In the genomic region with DNA sequence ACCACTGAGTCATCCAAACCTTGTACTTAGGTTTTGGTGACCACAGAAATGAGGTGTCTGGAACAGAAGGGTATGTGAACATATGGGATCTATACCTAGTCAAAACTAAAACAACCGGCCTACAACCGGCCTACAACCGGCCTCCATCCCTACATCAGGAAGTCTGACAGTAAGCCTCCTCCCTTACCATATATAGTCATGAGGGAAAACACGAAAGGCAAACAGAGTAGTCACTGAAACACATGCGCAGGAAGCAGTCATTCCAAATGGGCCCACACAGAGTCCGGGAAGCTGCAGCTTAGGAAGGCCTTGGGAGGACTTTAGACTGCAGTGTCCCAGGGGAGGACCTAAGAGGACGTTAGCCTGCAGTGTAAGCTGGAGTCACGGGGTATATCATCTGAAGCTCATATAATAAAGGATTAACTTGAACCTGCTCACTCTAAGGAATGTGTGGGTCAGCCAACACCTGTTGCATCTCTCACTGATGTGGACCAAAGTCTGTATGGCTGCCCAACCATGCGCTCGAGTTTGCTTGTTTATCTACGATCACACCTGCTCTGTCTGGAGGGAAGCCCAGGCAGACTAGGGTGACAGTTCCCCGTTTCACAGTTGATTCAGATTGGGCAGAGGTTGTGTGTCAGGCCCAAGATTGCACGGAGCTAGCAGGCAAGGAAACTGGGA, we compare ENCODE assay signal across 19 mouse cellular contexts.
DNase-seq lines count a peak whose midpoint lies in the region; ATAC-seq and TF ChIP-seq lines count a peak whose summit lies in the region.
"Had no signal": no experiment of that assay in that cellular context is flagged by ENCODE, and none has a peak within 500 bp of the region (broad histone marks: within the 10 kb centered on the region; RNA-seq: fewer than 3 reads in every experiment).

No protein-coding gene starts in this region.

- 37% methylated on average over 13 of the region's 13 CpGs for WGBS in liver, adult 2 months
- WGBS in liver, embryonic 11.5 days, result 71% methylated on average over 13 of the region's 13 CpGs
- 57% methylated on average over 13 of the region's 13 CpGs for WGBS in intestine, embryonic 16.5 days
- 77% methylated on average over 13 of the region's 13 CpGs for WGBS in limb, embryonic 14.5 days
- whole genome bisulfite sequencing in stomach, embryonic 16.5 days, result 54% methylated on average over 13 of the region's 13 CpGs
- 90% methylated on average over 13 of the region's 13 CpGs for WGBS in midbrain, embryonic 10.5 days

- DNase-seq in liver, adult 2 months (ENCODE audit: extremely low read depth, low read depth, low spot score), result peak; percentile 87
- no peak for DNase-seq in liver, embryonic 11.5 days (ENCODE audit: low spot score)
- peak; percentile 61 for DNase-seq in limb, embryonic 14.5 days (ENCODE audit: low spot score)
- DNase-seq in midbrain, embryonic 10.5 days (ENCODE audit: low spot score), result no peak
- no peak for DNase-seq in heart, postnatal 36 days
- no peak for DNase-seq in left cerebral cortex, postnatal 14 days (ENCODE audit: low spot score in 2 of 2)
- DNase-seq: adrenal gland, adult 8-10 months; B cell, adult 2 months; embryo, embryonic 11 days; heart, adult 18-20 months; layer of hippocampus, postnatal 36 days; lung, adult 2 months; retina, postnatal 1 day had no signal

- no peak for ATAC-seq in liver, embryonic 11.5 days (replicated peaks; ENCODE audit: low FRiP score)
- ATAC-seq in intestine, embryonic 16.5 days, result peak; percentile 93
- peak; percentile 73 for ATAC-seq in limb, embryonic 14.5 days (ENCODE audit: low FRiP score, low read depth)
- peak; percentile 69 for ATAC-seq in stomach, embryonic 16.5 days (ENCODE audit: insufficient read depth, low FRiP score)
- ATAC-seq: Patski had no signal

- H3K27me3 ChIP-seq in liver, adult 2 months (ENCODE audit: control insufficient read depth, insufficient read depth, low read length), result no peaks in the 10 kb centered on the region
- H3K27me3 ChIP-seq in liver, embryonic 11.5 days (replicated peaks; ENCODE audit: control insufficient read depth, insufficient read depth, low read length), result no peaks in the 10 kb centered on the region
- no peaks in the 10 kb centered on the region for H3K27me3 ChIP-seq in intestine, embryonic 16.5 days (replicated peaks; ENCODE audit: control insufficient read depth, insufficient read depth, low read length)
- no peaks in the 10 kb centered on the region for H3K27me3 ChIP-seq in limb, embryonic 14.5 days (ENCODE audit: control insufficient read depth, insufficient read depth, low read length)
- no peaks in the 10 kb centered on the region for H3K27me3 ChIP-seq in stomach, embryonic 16.5 days (ENCODE audit: control insufficient read depth, insufficient read depth, low read length)
- no peaks in the 10 kb centered on the region for H3K27me3 ChIP-seq in midbrain, embryonic 10.5 days (ENCODE audit: low read depth, poor library complexity, severe bottlenecking)
- H3K27me3 ChIP-seq: hindbrain, embryonic 12.5 days; neural tube, embryonic 12.5 days; Patski had no signal

- peak overlapping the region; percentile 3; the same call in 1 of the 2 replicates for H3K27ac ChIP-seq in liver, adult 2 months (replicated peaks; ENCODE audit: insufficient read depth, low read depth, low read length)
- H3K27ac ChIP-seq in liver, embryonic 11.5 days (ENCODE audit: low read depth, low read length), result no peak overlapping the region
- H3K27ac ChIP-seq in intestine, embryonic 16.5 days (ENCODE audit: low read length), result peak overlapping the region; percentile 14; the same call in 1 of the 2 replicates
- no peak overlapping the region for H3K27ac ChIP-seq in limb, embryonic 14.5 days (replicated peaks; ENCODE audit: low read depth, low read length)
- no peak overlapping the region for H3K27ac ChIP-seq in stomach, embryonic 16.5 days (ENCODE audit: low read length)
- H3K27ac ChIP-seq in midbrain, embryonic 10.5 days (replicated peaks), result no peak overlapping the region
- H3K27ac ChIP-seq: hindbrain, embryonic 12.5 days; neural tube, embryonic 12.5 days had no signal

- H3K36me3 ChIP-seq in liver, adult 2 months (ENCODE audit: control insufficient read depth, insufficient read depth, low read length), result no peaks in the 10 kb centered on the region
- no peaks in the 10 kb centered on the region for H3K36me3 ChIP-seq in liver, embryonic 11.5 days (ENCODE audit: control insufficient read depth, insufficient read depth, low read length)
- H3K36me3 ChIP-seq in intestine, embryonic 16.5 days (ENCODE audit: control insufficient read depth, insufficient read depth, low read length), result no peaks in the 10 kb centered on the region
- H3K36me3 ChIP-seq in limb, embryonic 14.5 days (ENCODE audit: control insufficient read depth, insufficient read depth, low read length), result no peaks in the 10 kb centered on the region
- H3K36me3 ChIP-seq in stomach, embryonic 16.5 days (ENCODE audit: control insufficient read depth, insufficient read depth, low read length), result no peaks in the 10 kb centered on the region
- no peaks in the 10 kb centered on the region for H3K36me3 ChIP-seq in midbrain, embryonic 10.5 days
- H3K36me3 ChIP-seq: hindbrain, embryonic 12.5 days; neural tube, embryonic 12.5 days had no signal

- no peak for TF ChIP-seq CTCF in liver, adult 2 months (IDR thresholded peaks at IDR 0.05; ENCODE audit: low read depth, low read length)

- H3K4me1 ChIP-seq in liver, adult 2 months (ENCODE audit: control insufficient read depth, insufficient read depth, low read length), result peaks cover 6% of the 10 kb centered on the region; the same call in 1 of the 2 replicates
- H3K4me1 ChIP-seq in liver, embryonic 11.5 days (replicated peaks; ENCODE audit: control insufficient read depth, insufficient read depth, low read length), result no peaks in the 10 kb centered on the region
- no peaks in the 10 kb centered on the region for H3K4me1 ChIP-seq in intestine, embryonic 16.5 days (ENCODE audit: control insufficient read depth, insufficient read depth, low read length)
- H3K4me1 ChIP-seq in limb, embryonic 14.5 days (ENCODE audit: control insufficient read depth, insufficient read depth, low read length), result no peaks in the 10 kb centered on the region
- peaks cover 2% of the 10 kb centered on the region; the same call in 1 of the 2 replicates for H3K4me1 ChIP-seq in stomach, embryonic 16.5 days (ENCODE audit: control insufficient read depth, insufficient read depth, low read length)
- H3K4me1 ChIP-seq in midbrain, embryonic 10.5 days, result no peaks in the 10 kb centered on the region
- H3K4me1 ChIP-seq: hindbrain, embryonic 12.5 days; megakaryocyte, embryonic 14.5 days; neural tube, embryonic 12.5 days had no signal

- H3K9ac ChIP-seq in liver, adult 2 months (ENCODE audit: low read depth, low read length), result no peak overlapping the region
- H3K9ac ChIP-seq in liver, embryonic 11.5 days (ENCODE audit: low read depth, low read length), result no peak overlapping the region
- no peak overlapping the region for H3K9ac ChIP-seq in intestine, embryonic 16.5 days (ENCODE audit: low read depth, low read length)
- no peak overlapping the region for H3K9ac ChIP-seq in limb, embryonic 14.5 days (ENCODE audit: low read depth, low read length, severe bottlenecking)
- no peak overlapping the region for H3K9ac ChIP-seq in stomach, embryonic 16.5 days (ENCODE audit: low read length)
- H3K9ac ChIP-seq: hindbrain, embryonic 12.5 days; neural tube, embryonic 12.5 days had no signal

- intact Hi-C loops in heart, postnatal 36 days (cut with DNase I), result no loop called here
- intact Hi-C loops in left cerebral cortex, postnatal 14 days (cut with DNase I), result no loop called here

- no peak overlapping the region for H3K4me3 ChIP-seq in liver, adult 2 months (ENCODE audit: insufficient read depth, low read depth, low read length)
- no peak overlapping the region for H3K4me3 ChIP-seq in liver, embryonic 11.5 days (ENCODE audit: low read depth, low read length)
- no peak overlapping the region for H3K4me3 ChIP-seq in intestine, embryonic 16.5 days (ENCODE audit: low read length)
- no peak overlapping the region for H3K4me3 ChIP-seq in limb, embryonic 14.5 days (replicated peaks; ENCODE audit: low read length)
- H3K4me3 ChIP-seq in stomach, embryonic 16.5 days (replicated peaks; ENCODE audit: low read length), result no peak overlapping the region
- no peak overlapping the region for H3K4me3 ChIP-seq in midbrain, embryonic 10.5 days
- H3K4me3 ChIP-seq: hindbrain, embryonic 12.5 days; megakaryocyte, embryonic 14.5 days; neural tube, embryonic 12.5 days had no signal

- no peak overlapping the region for H3K4me2 ChIP-seq in liver, embryonic 11.5 days
- H3K4me2 ChIP-seq in intestine, embryonic 16.5 days (ENCODE audit: low read depth, low read length), result no peak overlapping the region
- H3K4me2 ChIP-seq in limb, embryonic 14.5 days (replicated peaks; ENCODE audit: low read depth, low read length, severe bottlenecking), result no peak overlapping the region
- no peak overlapping the region for H3K4me2 ChIP-seq in stomach, embryonic 16.5 days (ENCODE audit: low read depth, low read length)
- H3K4me2 ChIP-seq: hindbrain, embryonic 12.5 days; neural tube, embryonic 12.5 days had no signal

- no peak for TF ChIP-seq POLR2A in liver, adult 2 months (IDR thresholded peaks at IDR 0.05; ENCODE audit: extremely low read depth, insufficient read depth, low read length)
- no peak for TF ChIP-seq POLR2A in limb, embryonic 14.5 days (IDR thresholded peaks at IDR 0.05; ENCODE audit: borderline replicate concordance, extremely low read depth, insufficient read depth, insufficient read length)

- H3K79me2 ChIP-seq in liver, adult 2 months (ENCODE audit: control insufficient read depth, insufficient read depth, low read length), result no peaks in the 10 kb centered on the region

- H3K9me3 ChIP-seq in liver, embryonic 11.5 days (ENCODE audit: control insufficient read depth, low read length), result no peaks in the 10 kb centered on the region
- H3K9me3 ChIP-seq in intestine, embryonic 16.5 days (ENCODE audit: control insufficient read depth, low read length), result no peaks in the 10 kb centered on the region; the same call in 1 of the 2 replicates
- H3K9me3 ChIP-seq in limb, embryonic 14.5 days (ENCODE audit: control insufficient read depth, low read length), result no peaks in the 10 kb centered on the region
- no peaks in the 10 kb centered on the region for H3K9me3 ChIP-seq in stomach, embryonic 16.5 days (replicated peaks; ENCODE audit: control insufficient read depth, low read length)
- no peaks in the 10 kb centered on the region for H3K9me3 ChIP-seq in midbrain, embryonic 10.5 days (replicated peaks)
- H3K9me3 ChIP-seq: hindbrain, embryonic 12.5 days; neural tube, embryonic 12.5 days had no signal

Comparison
In these comparisons a context has a peak if more than half of its experiments do, and no peak if none do; other contexts are left out.
1. DNase-seq: peak in liver, adult 2 months (single experiment) and limb, embryonic 14.5 days (single experiment); none in liver, embryonic 11.5 days (single experiment), midbrain, embryonic 10.5 days (single experiment), heart, postnatal 36 days (0 of 2) and left cerebral cortex, postnatal 14 days (0 of 2).
2. H3K27ac ChIP-seq: peak in liver, adult 2 months (single experiment) and intestine, embryonic 16.5 days (single experiment); none in liver, embryonic 11.5 days (single experiment), limb, embryonic 14.5 days (single experiment), stomach, embryonic 16.5 days (single experiment) and midbrain, embryonic 10.5 days (single experiment).